Mouse (Mus musculus): ENCODE measurements around the gene Vps51.

DNA sequence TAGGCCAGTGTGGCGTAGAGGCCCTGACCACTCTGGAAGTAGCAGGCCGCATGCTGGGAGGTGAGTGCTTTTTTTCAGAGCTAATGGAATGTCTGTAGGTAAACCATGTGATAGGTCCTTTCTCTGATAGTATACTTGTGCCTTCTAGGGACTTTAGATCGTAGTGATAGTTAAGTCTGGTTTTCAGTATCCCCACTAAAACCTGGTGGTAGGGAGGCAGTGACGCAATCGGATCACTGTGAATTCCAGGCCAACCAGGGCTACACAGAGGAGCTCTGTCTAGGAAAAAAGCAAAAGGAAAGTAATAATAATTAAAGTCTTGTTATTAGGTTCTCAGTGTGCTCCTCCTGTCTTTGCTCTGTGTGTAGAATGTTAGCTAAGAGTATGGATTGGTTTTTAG is 18.5 kb downstream of the Vps51 start:
- TF ChIP-seq CTCF (IDR thresholded peaks at IDR 0.05; ENCODE audit: low read depth, low read length) = no peak
- TF ChIP-seq POLR2A (IDR thresholded peaks at IDR 0.05; ENCODE audit: borderline replicate concordance, low read depth, low read length) = no peak
